ENCODE assay signal across 23 mouse cellular contexts in genomic region chr10:117465058-117465660, GRCm38 (mm10).
DNase-seq lines count a peak whose midpoint lies in the region; ATAC-seq and TF ChIP-seq lines count a peak whose summit lies in the region.
"Had no signal": no experiment of that assay in that cellular context is flagged by ENCODE, and none has a peak within 500 bp of the region (broad histone marks: within the 10 kb centered on the region; RNA-seq: fewer than 3 reads in every experiment).

No protein-coding gene starts in this region.

- no peaks in the 10 kb centered on the region for H3K27me3 ChIP-seq in kidney, embryonic 15.5 days
- H3K27me3 ChIP-seq in intestine, postnatal 0 days (replicated peaks; ENCODE audit: control insufficient read depth, insufficient read depth, low read length), result no peaks in the 10 kb centered on the region
- H3K27me3 ChIP-seq: forebrain, embryonic 13.5 days; hindbrain, embryonic 15.5 days had no signal

- no peaks in the 10 kb centered on the region for H3K9me3 ChIP-seq in kidney, embryonic 15.5 days (replicated peaks)
- H3K9me3 ChIP-seq in intestine, postnatal 0 days (ENCODE audit: control insufficient read depth), result no peaks in the 10 kb centered on the region
- H3K9me3 ChIP-seq: forebrain, embryonic 10.5 days; forebrain, embryonic 13.5 days; heart, embryonic 10.5 days; hindbrain, embryonic 15.5 days had no signal

- TF ChIP-seq CTCF in intestine, postnatal 0 days (IDR thresholded peaks at IDR 0.05; ENCODE audit: low read depth), result no peak

- no peak overlapping the region for H3K9ac ChIP-seq in kidney, embryonic 15.5 days
- H3K9ac ChIP-seq in intestine, postnatal 0 days (ENCODE audit: low read depth, low read length), result no peak overlapping the region
- H3K9ac ChIP-seq: forebrain, embryonic 13.5 days; heart, embryonic 13.5 days; hindbrain, embryonic 15.5 days had no signal

- H3K27ac ChIP-seq in kidney, embryonic 15.5 days, result peak overlapping the region; percentile 54; the same call in 1 of the 2 replicates
- no peak overlapping the region for H3K27ac ChIP-seq in intestine, postnatal 0 days (ENCODE audit: low read depth, low read length)
- H3K27ac ChIP-seq: forebrain, embryonic 10.5 days; forebrain, embryonic 13.5 days; gastrocnemius, adult 2 months; heart, embryonic 10.5 days; heart, embryonic 13.5 days; hindbrain, embryonic 15.5 days had no signal

- ATAC-seq in kidney, embryonic 15.5 days (replicated peaks; ENCODE audit: low FRiP score), result no peak
- no peak for ATAC-seq in intestine, postnatal 0 days
- ATAC-seq: CD4-positive, CD25-positive, alpha-beta regulatory T cell, adult 4 months; forebrain, embryonic 13.5 days; forebrain, embryonic 16.5 days had no signal

- DNase-seq in kidney, adult 9 months, result peak; percentile 47
- no peak for DNase-seq in kidney, adult 11 months
- DNase-seq in kidney, postnatal 10 days, result peak; percentile 62
- no peak for DNase-seq in left cerebral cortex, postnatal 14 days (ENCODE audit: low spot score in 2 of 2)
- DNase-seq: adrenal gland, adult 8-10 months; adrenal gland, postnatal 25 days; cerebellum, adult 11-12 months; cerebellum, adult 8-10 months; cerebellum, postnatal 14 days; gastrocnemius, adult 2 months; gastrocnemius, postnatal 14 days; heart, adult 18-20 months; heart, postnatal 14 days; heart, postnatal 4 days had no signal

- H3K36me3 ChIP-seq in kidney, embryonic 15.5 days, result no peaks in the 10 kb centered on the region
- no peaks in the 10 kb centered on the region for H3K36me3 ChIP-seq in intestine, postnatal 0 days (ENCODE audit: control insufficient read depth, insufficient read depth)
- H3K36me3 ChIP-seq: forebrain, embryonic 10.5 days; heart, embryonic 10.5 days; heart, embryonic 13.5 days; hindbrain, embryonic 15.5 days had no signal

- H3K4me1 ChIP-seq in kidney, embryonic 15.5 days, result peaks cover 14% of the 10 kb centered on the region; the same call in 1 of the 2 replicates
- no peaks in the 10 kb centered on the region for H3K4me1 ChIP-seq in intestine, postnatal 0 days (replicated peaks; ENCODE audit: control insufficient read depth, insufficient read depth, low read length)
- H3K4me1 ChIP-seq: forebrain, embryonic 10.5 days; forebrain, embryonic 13.5 days; hindbrain, embryonic 15.5 days had no signal

- no peak overlapping the region for H3K4me3 ChIP-seq in kidney, embryonic 15.5 days (replicated peaks)
- H3K4me3 ChIP-seq in intestine, postnatal 0 days (ENCODE audit: low read depth, low read length), result no peak overlapping the region
- H3K4me3 ChIP-seq: forebrain, embryonic 10.5 days; forebrain, embryonic 13.5 days; gastrocnemius, adult 2 months; heart, embryonic 10.5 days; heart, embryonic 13.5 days; hindbrain, embryonic 15.5 days had no signal

- intact Hi-C loops in left cerebral cortex, postnatal 14 days (cut with DNase I), result no loop called here

- no peak overlapping the region for H3K4me2 ChIP-seq in kidney, embryonic 15.5 days
- no peak overlapping the region for H3K4me2 ChIP-seq in intestine, postnatal 0 days (replicated peaks; ENCODE audit: low read depth)
- H3K4me2 ChIP-seq: forebrain, embryonic 13.5 days; heart, embryonic 13.5 days; hindbrain, embryonic 15.5 days had no signal

- 67% methylated on average over 12 of the region's 12 CpGs for WGBS in kidney, embryonic 15.5 days
- 88% methylated on average over 12 of the region's 12 CpGs for WGBS in intestine, postnatal 0 days

Comparison
In these comparisons a context has a peak if more than half of its experiments do, and no peak if none do; other contexts are left out.
1. DNase-seq: peak in kidney, adult 9 months (single experiment) and kidney, postnatal 10 days (single experiment); none in kidney, adult 11 months (single experiment) and left cerebral cortex, postnatal 14 days (0 of 2).